Mouse (Mus musculus): Measurements from ENCODE around the gene Abi1. TPM values are rescaled to one million over a fixed set of nuclear protein-coding genes. Genes with fewer than 3 reads are reported as not detected.

The Abi1 gene
- polyA plus RNA-seq (2014; fragmentation: Nextera tagmentation; extraction: Ambion mirVana), result 43.7 and 44.8 TPM in 2 replicates

- ATAC-seq (ENCODE audit: insufficient number of reproducible peaks, low FRiP score, low TSS enrichment, low read depth) (peak; percentile 96), DNase-seq (ENCODE audit: low spot score) (peak; percentile 88)
- H3K4me3 ChIP-seq (ENCODE audit: low read depth, low read length), result peak within 1 kb of the TSS; percentile 79
- H3K9ac ChIP-seq (ENCODE audit: low read length), result peak within 1 kb of the TSS; percentile 83
- H3K27ac ChIP-seq (replicated peaks; ENCODE audit: low read depth, low read length), result peak within 1 kb of the TSS; percentile 92
- H3K4me2 ChIP-seq (ENCODE audit: low read depth, severe bottlenecking), result peak within 1 kb of the TSS; percentile 82
- no peaks in the 10 kb centered on the region for H3K4me1 ChIP-seq (ENCODE audit: control insufficient read depth, insufficient read depth, low read length)
- H3K9me3 ChIP-seq (ENCODE audit: control insufficient read depth, low read length), result no peaks in the 10 kb centered on the region
- H3K27me3 ChIP-seq (ENCODE audit: control insufficient read depth, insufficient read depth, low read length), result no peaks in the 10 kb centered on the region
- H3K36me3 ChIP-seq (ENCODE audit: control insufficient read depth, insufficient read depth, low read length), result no peaks in the 10 kb centered on the region
- 2% methylated on average over 24 of the region's 24 CpGs for WGBS
These were observed at the start of gene Abi1 for GRCm38 (mm10) chr2:23040001-23040646. TSS of gene Abi1 (minus strand) at chr2:23040241.

DNA sequence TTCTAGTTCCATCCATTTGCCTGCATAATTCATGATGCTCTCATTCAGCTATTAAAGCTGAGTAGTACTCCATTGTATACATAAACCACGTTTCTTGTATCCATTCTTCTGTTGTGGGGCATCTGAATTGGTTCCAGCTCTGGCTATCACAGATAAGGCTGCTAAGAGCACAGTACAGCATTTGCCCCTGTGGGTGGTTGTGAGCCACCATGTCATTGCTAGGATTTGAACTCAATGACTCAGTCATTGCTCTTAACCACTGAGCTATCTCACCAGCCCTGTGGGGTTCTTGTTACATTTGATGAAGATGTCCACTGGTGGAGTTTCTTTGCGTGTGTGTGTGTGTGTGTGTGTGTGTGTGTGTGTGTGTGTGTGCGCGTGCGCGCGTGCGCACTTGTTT is 44.5 kb upstream of the Abi1 start:
- Histone ChIP-seq H3K9ac (ENCODE audit: low read length) (no peak overlapping the region), H3K27ac (replicated peaks; ENCODE audit: low read depth, low read length) (no peak overlapping the region), H3K36me3 (ENCODE audit: control insufficient read depth, insufficient read depth, low read length) (peaks cover 6% of the 10 kb centered on the region; the same call in 1 of the 2 replicates), H3K4me3 (ENCODE audit: low read depth, low read length) (no peak overlapping the region), H3K4me1 (ENCODE audit: control insufficient read depth, insufficient read depth, low read length) (no peaks in the 10 kb centered on the region), H3K4me2 (ENCODE audit: low read depth, severe bottlenecking) (no peak overlapping the region), H3K9me3 (ENCODE audit: control insufficient read depth, low read length) (no peaks in the 10 kb centered on the region), H3K27me3 (ENCODE audit: control insufficient read depth, insufficient read depth, low read length) (no peaks in the 10 kb centered on the region)
- DNase-seq (ENCODE audit: low spot score), result no peak
- 92% methylated on average over 8 of the region's 8 CpGs for WGBS
- ATAC-seq (ENCODE audit: insufficient number of reproducible peaks, low FRiP score, low TSS enrichment, low read depth), result no peak

- H3K36me3 ChIP-seq (ENCODE audit: control insufficient read depth, insufficient read depth, low read length), result peaks cover 3% of the 10 kb centered on the region; the same call in 1 of the 2 replicates
- no peak overlapping the region for H3K27ac ChIP-seq (replicated peaks; ENCODE audit: low read depth, low read length)
- no peaks in the 10 kb centered on the region for H3K4me1 ChIP-seq (ENCODE audit: control insufficient read depth, insufficient read depth, low read length)
- H3K9ac ChIP-seq (ENCODE audit: low read length), result no peak overlapping the region
- ATAC-seq (ENCODE audit: insufficient number of reproducible peaks, low FRiP score, low TSS enrichment, low read depth) (no peak), DNase-seq (ENCODE audit: low spot score) (no peak)
- no peaks in the 10 kb centered on the region for H3K27me3 ChIP-seq (ENCODE audit: control insufficient read depth, insufficient read depth, low read length)
- H3K9me3 ChIP-seq (ENCODE audit: control insufficient read depth, low read length), result no peaks in the 10 kb centered on the region
- H3K4me2 ChIP-seq (ENCODE audit: low read depth, severe bottlenecking), result no peak overlapping the region
- H3K4me3 ChIP-seq (ENCODE audit: low read depth, low read length), result no peak overlapping the region
- WGBS, result 97% methylated on average over 2 of the region's 2 CpGs
These were observed 38.5 kb upstream of the Abi1 start for GRCm38 (mm10) chr2:23078588-23078987.

DNA sequence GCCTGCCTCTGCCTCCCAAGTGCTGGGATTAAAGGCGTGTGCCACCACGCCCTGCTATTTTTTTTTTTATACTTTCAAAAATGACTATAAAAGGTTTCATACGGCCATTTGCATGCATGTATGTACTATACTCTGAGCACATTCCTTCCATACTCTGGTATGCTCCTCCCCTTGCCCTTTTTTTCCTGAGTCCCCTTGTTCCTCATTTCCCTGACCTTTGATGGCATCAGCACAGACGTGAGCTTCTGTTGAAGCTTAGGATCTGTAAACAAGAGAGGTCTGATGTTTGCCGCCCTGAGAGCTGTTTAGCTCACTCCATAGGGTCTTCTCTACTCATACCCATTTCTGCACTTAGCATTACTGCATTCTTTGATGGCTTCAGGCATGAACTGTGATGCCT is 37.7 kb upstream of the Abi1 start:
- Histone ChIP-seq H3K36me3 (ENCODE audit: control insufficient read depth, insufficient read depth, low read length) (peaks cover 3% of the 10 kb centered on the region; the same call in 1 of the 2 replicates), H3K9ac (ENCODE audit: low read length) (no peak overlapping the region), H3K27ac (replicated peaks; ENCODE audit: low read depth, low read length) (no peak overlapping the region), H3K4me1 (ENCODE audit: control insufficient read depth, insufficient read depth, low read length) (no peaks in the 10 kb centered on the region), H3K4me3 (ENCODE audit: low read depth, low read length) (no peak overlapping the region), H3K27me3 (ENCODE audit: control insufficient read depth, insufficient read depth, low read length) (no peaks in the 10 kb centered on the region), H3K9me3 (ENCODE audit: control insufficient read depth, low read length) (no peaks in the 10 kb centered on the region), H3K4me2 (ENCODE audit: low read depth, severe bottlenecking) (no peak overlapping the region)
- 88% methylated on average over 5 of the region's 5 CpGs for WGBS
- DNase-seq (ENCODE audit: low spot score) (no peak), ATAC-seq (ENCODE audit: insufficient number of reproducible peaks, low FRiP score, low TSS enrichment, low read depth) (no peak)

DNA sequence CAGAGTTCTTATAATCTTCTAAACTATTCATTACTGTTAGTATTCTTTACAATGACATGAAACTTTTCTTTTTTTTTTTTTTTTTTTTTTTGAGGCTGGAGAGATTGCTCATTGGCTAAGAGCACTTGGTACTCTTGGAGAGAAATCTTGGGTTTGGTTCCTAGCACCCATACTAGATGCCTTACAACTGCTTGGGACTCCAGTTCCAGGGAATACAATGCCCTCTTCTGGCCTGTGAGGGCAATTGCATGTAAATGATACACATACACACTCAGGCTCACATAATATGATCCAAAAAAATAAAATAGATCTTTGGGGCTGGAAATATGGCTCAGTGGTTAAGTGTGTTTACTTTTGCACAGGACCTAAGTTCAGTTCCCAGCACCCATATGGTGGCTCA is 36.7 kb upstream of the Abi1 start:
- Histone ChIP-seq H3K4me1 (ENCODE audit: control insufficient read depth, insufficient read depth, low read length) (no peaks in the 10 kb centered on the region), H3K27me3 (ENCODE audit: control insufficient read depth, insufficient read depth, low read length) (no peaks in the 10 kb centered on the region), H3K9ac (ENCODE audit: low read length) (no peak overlapping the region), H3K4me2 (ENCODE audit: low read depth, severe bottlenecking) (no peak overlapping the region), H3K9me3 (ENCODE audit: control insufficient read depth, low read length) (no peaks in the 10 kb centered on the region), H3K36me3 (ENCODE audit: control insufficient read depth, insufficient read depth, low read length) (peaks cover 3% of the 10 kb centered on the region; the same call in 1 of the 2 replicates), H3K4me3 (ENCODE audit: low read depth, low read length) (no peak overlapping the region), H3K27ac (replicated peaks; ENCODE audit: low read depth, low read length) (no peak overlapping the region)
- no peak for ATAC-seq (ENCODE audit: insufficient number of reproducible peaks, low FRiP score, low TSS enrichment, low read depth)
- no peak for DNase-seq (ENCODE audit: low spot score)

- H3K36me3 ChIP-seq (ENCODE audit: control insufficient read depth, insufficient read depth, low read length), result peaks cover 3% of the 10 kb centered on the region; the same call in 1 of the 2 replicates
- no peaks in the 10 kb centered on the region for H3K27me3 ChIP-seq (ENCODE audit: control insufficient read depth, insufficient read depth, low read length)
- no peak for DNase-seq (ENCODE audit: low spot score)
- H3K27ac ChIP-seq (replicated peaks; ENCODE audit: low read depth, low read length), result no peak overlapping the region
- no peaks in the 10 kb centered on the region for H3K9me3 ChIP-seq (ENCODE audit: control insufficient read depth, low read length)
- ATAC-seq (ENCODE audit: insufficient number of reproducible peaks, low FRiP score, low TSS enrichment, low read depth), result no peak
- no peak overlapping the region for H3K4me2 ChIP-seq (ENCODE audit: low read depth, severe bottlenecking)
- H3K9ac ChIP-seq (ENCODE audit: low read length), result no peak overlapping the region
- H3K4me1 ChIP-seq (ENCODE audit: control insufficient read depth, insufficient read depth, low read length), result no peaks in the 10 kb centered on the region
- no peak overlapping the region for H3K4me3 ChIP-seq (ENCODE audit: low read depth, low read length)
These were observed 35.8 kb upstream of the Abi1 start for GRCm38 (mm10) chr2:23075846-23076245.

- H3K27ac ChIP-seq (replicated peaks; ENCODE audit: low read depth, low read length), result no peak overlapping the region
- no peaks in the 10 kb centered on the region for H3K9me3 ChIP-seq (ENCODE audit: control insufficient read depth, low read length)
- 82% methylated on average over 1 of the region's 1 CpGs for WGBS
- ATAC-seq (ENCODE audit: insufficient number of reproducible peaks, low FRiP score, low TSS enrichment, low read depth), result no peak
- no peaks in the 10 kb centered on the region for H3K27me3 ChIP-seq (ENCODE audit: control insufficient read depth, insufficient read depth, low read length)
- DNase-seq (ENCODE audit: low spot score), result no peak
- no peak overlapping the region for H3K9ac ChIP-seq (ENCODE audit: low read length)
- H3K4me3 ChIP-seq (ENCODE audit: low read depth, low read length), result no peak overlapping the region
- H3K4me2 ChIP-seq (ENCODE audit: low read depth, severe bottlenecking), result no peak overlapping the region
- no peaks in the 10 kb centered on the region for H3K4me1 ChIP-seq (ENCODE audit: control insufficient read depth, insufficient read depth, low read length)
- H3K36me3 ChIP-seq (ENCODE audit: control insufficient read depth, insufficient read depth, low read length), result no peaks in the 10 kb centered on the region
These were observed 31.4 kb upstream of the Abi1 start for GRCm38 (mm10) chr2:23071406-23071805.

- H3K4me3 ChIP-seq (ENCODE audit: low read depth, low read length), result no peak overlapping the region
- no peak for ATAC-seq (ENCODE audit: insufficient number of reproducible peaks, low FRiP score, low TSS enrichment, low read depth)
- no peak for DNase-seq (ENCODE audit: low spot score)
- 94% methylated on average over 2 of the region's 2 CpGs for WGBS
- no peaks in the 10 kb centered on the region for H3K27me3 ChIP-seq (ENCODE audit: control insufficient read depth, insufficient read depth, low read length)
- H3K4me1 ChIP-seq (ENCODE audit: control insufficient read depth, insufficient read depth, low read length), result no peaks in the 10 kb centered on the region
- no peak overlapping the region for H3K27ac ChIP-seq (replicated peaks; ENCODE audit: low read depth, low read length)
- H3K9ac ChIP-seq (ENCODE audit: low read length), result no peak overlapping the region
- no peak overlapping the region for H3K4me2 ChIP-seq (ENCODE audit: low read depth, severe bottlenecking)
- H3K9me3 ChIP-seq (ENCODE audit: control insufficient read depth, low read length), result no peaks in the 10 kb centered on the region
- H3K36me3 ChIP-seq (ENCODE audit: control insufficient read depth, insufficient read depth, low read length), result no peaks in the 10 kb centered on the region
These were observed 30.4 kb upstream of the Abi1 start for GRCm38 (mm10) chr2:23070491-23070890.

All from limb, embryonic 11.5 days (tissue).